Mouse (Mus musculus) forebrain, embryonic 14.5 days (tissue): ENCODE measurements at regions not wholly inside any gene's neighbourhood (a gene's known extent, or its start where the extent isn't known, plus 50 kb on each side); places are given as distances from the start of the nearest gene placed in this dataset.

ENCODE experiments used
- ATAC-seq: fragments of 200-750 bp; cut with Nextera tagmentation; 2 replicates; pipeline ENCODE4 v1.8.0; 2017; ENCODE audit warnings: mild to moderate bottlenecking, moderate library complexity
- DNase-seq: peaks from one replicate; pipeline ENCODE4 v3.0.0-alpha.2; 2015; ENCODE audit warnings: low spot score
- H3K27ac ChIP-seq: fragments of 300-500 bp; sonication (generic); 2 replicates; pipeline ENCODE4 v1.5.1; 2014; ENCODE audit warnings: low read depth, mild to moderate bottlenecking, control low read depth, low read length, moderate library complexity
- H3K27me3 ChIP-seq: fragments of 300-500 bp; sonication (generic); replicated peaks from 2 replicates; pipeline ENCODE4 v1.6.1; 2014; ENCODE audit warnings: low read length, control low read depth, mixed read lengths; ENCODE audit not compliant: control insufficient read depth, insufficient read depth
- H3K36me3 ChIP-seq: fragments of 300-500 bp; sonication (generic); 2 replicates; pipeline ENCODE4 v1.6.1; 2014; ENCODE audit warnings: low read length, control low read depth; ENCODE audit not compliant: control insufficient read depth, insufficient read depth
- H3K4me1 ChIP-seq: fragments of 300-500 bp; sonication (generic); 2 replicates; pipeline ENCODE4 v1.6.1; 2014; ENCODE audit warnings: antibody characterized with exemption, low read length, control low read depth; ENCODE audit not compliant: control insufficient read depth, insufficient read depth
- H3K4me2 ChIP-seq: fragments of 300-500 bp; sonication (generic); 2 replicates; pipeline ENCODE4 v1.6.1; 2014; ENCODE audit warnings: mild to moderate bottlenecking, control low read depth, low read length
- H3K4me3 ChIP-seq: fragments of 300-500 bp; sonication (generic); 2 replicates; pipeline ENCODE4 v1.5.1; 2014; ENCODE audit warnings: low read depth, low read length, control low read depth
- H3K9ac ChIP-seq: fragments of 300-500 bp; sonication (generic); 2 replicates; pipeline ENCODE4 v1.6.1; 2014; ENCODE audit warnings: mild to moderate bottlenecking, low read length, control low read depth, moderate library complexity
- H3K9me3 ChIP-seq: fragments of 300-500 bp; sonication (generic); replicated peaks from 2 replicates; pipeline ENCODE4 v1.6.1; 2016; ENCODE audit warnings: low read length, control low read depth, mixed read lengths; ENCODE audit not compliant: control insufficient read depth
- WGBS: fragments of 180-500 bp; shearing (Covaris S2); extraction: QIAGEN DNeasy Blood & Tissue Kit; methylation state at CpG from one replicate; pipeline ENCODE4 v1.1.7; 2014; 5-methylcytosine and 5-hydroxymethylcytosine counted together

GRCm38 (mm10) chr8:77814796-77815647 is 90.8 kb upstream of the Ednra start:
- Histone ChIP-seq H3K27me3 (no peaks in the 10 kb centered on the region), H3K4me3 (no peak overlapping the region), H3K36me3 (no peaks in the 10 kb centered on the region), H3K27ac (no peak overlapping the region), H3K9me3 (no peaks in the 10 kb centered on the region), H3K9ac (no peak overlapping the region), H3K4me1 (no peaks in the 10 kb centered on the region), H3K4me2 (no peak overlapping the region)
- no peak for ATAC-seq
- WGBS, result 62% methylated on average over 12 of the region's 12 CpGs
- DNase-seq, result no peak

GRCm38 (mm10) chr8:77815648-77815971 is 91.3 kb upstream of the Ednra start:
- DNase-seq (no peak), ATAC-seq (no peak)
- Histone ChIP-seq H3K4me1 (no peaks in the 10 kb centered on the region), H3K9me3 (no peaks in the 10 kb centered on the region), H3K9ac (no peak overlapping the region), H3K27me3 (no peaks in the 10 kb centered on the region), H3K36me3 (no peaks in the 10 kb centered on the region), H3K4me2 (no peak overlapping the region), H3K4me3 (no peak overlapping the region), H3K27ac (no peak overlapping the region)
- WGBS, result 67% methylated on average over 7 of the region's 7 CpGs

GRCm38 (mm10) chr8:77816217-77816616 is 92.0 kb upstream of the Ednra start:
- WGBS, result 88% methylated on average over 4 of the region's 4 CpGs
- ATAC-seq, result no peak
- DNase-seq, result no peak
- Histone ChIP-seq H3K4me1 (no peaks in the 10 kb centered on the region), H3K9ac (no peak overlapping the region), H3K27me3 (no peaks in the 10 kb centered on the region), H3K4me3 (no peak overlapping the region), H3K27ac (no peak overlapping the region), H3K36me3 (no peaks in the 10 kb centered on the region), H3K9me3 (no peaks in the 10 kb centered on the region), H3K4me2 (no peak overlapping the region)

GRCm38 (mm10) chr8:77825786-77826185 is 101.5 kb upstream of the Ednra start:
- no peak for ATAC-seq
- WGBS, result 88% methylated on average over 1 of the region's 1 CpGs

GRCm38 (mm10) chr8:77826255-77826654 is 102.0 kb upstream of the Ednra start:
- no peaks in the 10 kb centered on the region for H3K27me3 ChIP-seq
- no peak overlapping the region for H3K9ac ChIP-seq
- WGBS, result 72% methylated on average over 2 of the region's 2 CpGs
- H3K4me3 ChIP-seq, result no peak overlapping the region
- no peak for ATAC-seq
- H3K4me2 ChIP-seq, result no peak overlapping the region
- no peaks in the 10 kb centered on the region for H3K36me3 ChIP-seq
- H3K4me1 ChIP-seq, result no peaks in the 10 kb centered on the region; the same call in 1 of the 2 replicates
- no peaks in the 10 kb centered on the region for H3K9me3 ChIP-seq
- H3K27ac ChIP-seq, result no peak overlapping the region
- DNase-seq, result no peak

More at GRCm38 (mm10) chr8:77825786-77826185, 101.5 kb upstream of the Ednra start:
- Histone ChIP-seq H3K4me3 (no peak overlapping the region), H3K27me3 (no peaks in the 10 kb centered on the region), H3K4me2 (no peak overlapping the region), H3K9me3 (no peaks in the 10 kb centered on the region), H3K9ac (no peak overlapping the region), H3K4me1 (no peaks in the 10 kb centered on the region; the same call in 1 of the 2 replicates), H3K27ac (no peak overlapping the region), H3K36me3 (no peaks in the 10 kb centered on the region)
- DNase-seq, result no peak

- no peak overlapping the region for H3K4me3 ChIP-seq
- no peak overlapping the region for H3K9ac ChIP-seq
- no peaks in the 10 kb centered on the region for H3K9me3 ChIP-seq
- 26% methylated on average over 7 of the region's 7 CpGs for WGBS
- H3K4me1 ChIP-seq, result no peaks in the 10 kb centered on the region; the same call in 1 of the 2 replicates
- no peak for ATAC-seq
- no peaks in the 10 kb centered on the region for H3K36me3 ChIP-seq
- no peak overlapping the region for H3K27ac ChIP-seq
- no peaks in the 10 kb centered on the region for H3K27me3 ChIP-seq
- no peak for DNase-seq
- H3K4me2 ChIP-seq, result no peak overlapping the region
Observed at GRCm38 (mm10) chr8:77828079-77828478, 103.8 kb upstream of the Ednra start.

- ATAC-seq, result no peak
- H3K36me3 ChIP-seq, result no peaks in the 10 kb centered on the region
- DNase-seq, result no peak
- H3K9me3 ChIP-seq, result no peaks in the 10 kb centered on the region
- H3K27me3 ChIP-seq, result no peaks in the 10 kb centered on the region
- no peaks in the 10 kb centered on the region; the same call in 1 of the 2 replicates for H3K4me1 ChIP-seq
- H3K9ac ChIP-seq, result no peak overlapping the region
- H3K27ac ChIP-seq, result no peak overlapping the region
- H3K4me3 ChIP-seq, result no peak overlapping the region
- WGBS, result 55% methylated on average over 5 of the region's 5 CpGs
- H3K4me2 ChIP-seq, result no peak overlapping the region
Observed at GRCm38 (mm10) chr8:77829126-77829748, 105.0 kb upstream of the Ednra start.

GRCm38 (mm10) chr8:77829764-77830163 is 105.5 kb upstream of the Ednra start:
- no peaks in the 10 kb centered on the region for H3K27me3 ChIP-seq
- DNase-seq (no peak), ATAC-seq (no peak)
- H3K27ac ChIP-seq, result no peak overlapping the region
- WGBS, result 88% methylated on average over 5 of the region's 5 CpGs
- no peak overlapping the region for H3K9ac ChIP-seq
- H3K4me2 ChIP-seq, result no peak overlapping the region
- no peaks in the 10 kb centered on the region for H3K36me3 ChIP-seq
- H3K4me1 ChIP-seq, result no peaks in the 10 kb centered on the region; the same call in 1 of the 2 replicates
- H3K4me3 ChIP-seq, result no peak overlapping the region
- no peaks in the 10 kb centered on the region for H3K9me3 ChIP-seq

GRCm38 (mm10) chr8:77834283-77834682 is 110.0 kb upstream of the Ednra start:
- DNase-seq (no peak), ATAC-seq (no peak)
- no peaks in the 10 kb centered on the region for H3K27me3 ChIP-seq
- H3K4me2 ChIP-seq, result no peak overlapping the region
- WGBS, result 78% methylated on average over 6 of the region's 6 CpGs
- H3K36me3 ChIP-seq, result no peaks in the 10 kb centered on the region
- H3K9me3 ChIP-seq, result no peaks in the 10 kb centered on the region
- H3K9ac ChIP-seq, result no peak overlapping the region
- no peaks in the 10 kb centered on the region; the same call in 1 of the 2 replicates for H3K4me1 ChIP-seq
- H3K4me3 ChIP-seq, result no peak overlapping the region
- no peak overlapping the region for H3K27ac ChIP-seq
